Mouse (Mus musculus): ENCODE data around the gene 2010300C02Rik.
"Not testable (repeated sequence)": the region's sequence is repeated elsewhere in the genome, so short reads cannot be mapped to it uniquely, and the experiment has no call there.

2010300C02Rik gene

GRCm38 (mm10) chr1:37619542-37619941 is 100.3 kb downstream of the 2010300C02Rik start:
- no peak for DNase-seq

DNA sequence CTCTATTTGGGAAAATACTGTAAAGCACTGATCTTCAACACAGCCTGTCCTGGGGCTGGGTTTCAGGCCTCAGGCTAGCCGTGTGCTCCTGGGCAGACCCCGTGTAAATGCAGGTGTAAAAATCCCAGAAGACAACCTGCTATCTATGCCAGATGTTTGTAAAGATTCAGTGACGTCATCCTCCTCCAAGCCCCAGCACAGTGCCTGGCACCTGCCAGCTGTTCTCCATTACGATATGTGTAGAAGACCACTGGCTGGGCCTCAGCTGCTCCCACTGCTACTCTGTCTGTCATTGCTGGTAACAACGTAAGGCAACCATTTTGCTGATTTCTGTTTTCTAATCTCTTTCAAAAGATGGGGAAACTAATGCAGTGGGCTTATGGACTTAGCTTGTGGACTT is 102.8 kb downstream of the 2010300C02Rik start:
- peak; percentile 56 for DNase-seq

DNA sequence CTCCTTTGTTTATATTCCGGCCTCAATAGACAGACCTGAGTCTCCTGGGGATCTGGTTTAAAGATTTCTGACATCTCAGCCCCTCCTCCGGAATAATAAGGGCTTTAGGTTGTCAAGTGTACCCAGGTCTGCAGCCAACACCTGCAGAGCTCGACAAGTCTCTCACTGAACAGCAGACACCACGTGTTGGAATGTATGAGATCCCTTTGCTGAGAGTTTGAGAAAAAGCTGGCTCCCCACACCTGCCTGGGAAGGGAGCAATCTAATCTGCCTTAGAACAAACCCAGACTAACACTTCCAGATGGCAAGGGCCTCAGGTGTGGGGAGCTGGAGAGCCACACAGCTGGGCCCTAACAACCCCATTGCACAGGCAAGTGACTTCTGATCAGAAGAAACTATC is 103.3 kb downstream of the 2010300C02Rik start:
- peak; percentile 72 for DNase-seq

DNA sequence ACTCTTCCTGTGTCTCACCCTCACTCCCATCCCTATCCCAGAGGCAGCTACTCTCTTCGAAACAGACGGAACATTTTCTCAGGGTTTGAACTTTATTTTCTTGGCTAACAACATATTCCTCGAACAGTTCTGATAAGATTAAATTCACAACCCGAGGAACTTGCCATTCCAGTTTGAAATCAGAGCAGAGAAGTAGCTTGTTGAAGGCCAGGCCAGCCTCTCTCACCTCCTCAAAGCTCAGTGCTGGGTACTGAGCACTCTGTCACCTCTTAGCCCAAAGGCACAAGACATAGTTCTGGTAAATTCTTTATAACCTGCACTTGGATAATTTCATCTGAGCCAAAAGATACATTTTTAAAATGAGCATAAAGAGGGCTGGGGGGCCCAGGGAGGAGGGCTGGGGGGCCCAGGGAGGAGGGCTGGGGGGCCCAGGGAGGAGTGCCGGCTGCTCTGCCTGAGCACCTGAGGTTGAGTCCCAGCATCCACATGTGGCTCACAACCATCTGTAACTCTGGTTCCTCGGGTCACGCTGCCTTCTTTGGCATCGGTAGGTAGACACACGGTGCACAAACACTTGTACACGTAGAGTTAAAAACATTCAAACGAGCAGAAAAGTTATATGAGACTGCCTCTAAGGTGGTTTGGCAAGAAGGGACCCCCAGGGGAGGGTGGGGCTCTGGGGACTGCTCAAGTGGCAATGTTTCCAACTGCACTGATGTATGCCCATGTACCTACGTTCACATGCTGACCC is 104.4 kb downstream of the 2010300C02Rik start:
- peak; percentile 55 for DNase-seq

DNA sequence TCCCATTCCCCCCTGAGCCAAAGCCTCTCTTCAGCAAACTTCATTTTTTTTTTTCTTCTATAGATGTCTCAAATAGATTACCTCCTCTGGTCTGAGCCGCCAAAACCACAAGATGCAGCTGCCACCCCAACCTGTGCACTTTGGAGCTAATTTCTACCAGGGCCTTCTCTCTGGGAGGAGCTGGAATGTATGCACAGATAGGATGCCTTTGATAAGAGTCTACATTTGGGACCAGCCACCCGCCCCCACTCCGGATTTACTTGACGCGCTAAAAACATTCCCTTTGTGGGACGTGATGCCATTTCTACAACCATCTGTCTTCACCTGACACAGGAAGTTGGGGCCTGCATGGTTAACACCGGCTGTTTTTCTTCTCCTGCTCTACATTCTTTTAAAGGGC is 105.0 kb downstream of the 2010300C02Rik start:
- peak; percentile 78 for DNase-seq

GRCm38 (mm10) chr1:37614130-37614529 is 105.8 kb downstream of the 2010300C02Rik start:
- peak; percentile 70 for DNase-seq

- no peak for DNase-seq
These were observed 108.9 kb downstream of the 2010300C02Rik start for GRCm38 (mm10) chr1:37611032-37611431.

DNA sequence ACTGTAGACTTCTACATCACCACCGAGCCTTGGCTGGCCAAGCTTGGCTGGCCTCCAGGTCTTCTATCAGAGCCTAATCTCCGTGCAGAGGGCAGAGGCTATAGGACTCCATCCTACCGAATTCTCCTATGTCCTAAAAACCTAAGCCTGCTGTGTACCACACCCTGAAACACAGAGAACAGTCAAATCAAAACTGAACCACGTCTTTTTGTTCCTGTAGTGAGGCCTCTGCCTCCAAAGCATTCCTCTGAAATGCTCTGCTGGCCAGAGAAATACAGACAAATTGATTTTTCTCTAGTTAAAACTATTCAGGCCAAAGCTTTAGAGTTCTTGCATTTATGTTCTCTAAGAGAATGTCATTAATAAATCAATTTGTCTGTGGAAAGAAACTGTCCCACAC is 109.6 kb downstream of the 2010300C02Rik start:
- DNase-seq: no peak

DNA sequence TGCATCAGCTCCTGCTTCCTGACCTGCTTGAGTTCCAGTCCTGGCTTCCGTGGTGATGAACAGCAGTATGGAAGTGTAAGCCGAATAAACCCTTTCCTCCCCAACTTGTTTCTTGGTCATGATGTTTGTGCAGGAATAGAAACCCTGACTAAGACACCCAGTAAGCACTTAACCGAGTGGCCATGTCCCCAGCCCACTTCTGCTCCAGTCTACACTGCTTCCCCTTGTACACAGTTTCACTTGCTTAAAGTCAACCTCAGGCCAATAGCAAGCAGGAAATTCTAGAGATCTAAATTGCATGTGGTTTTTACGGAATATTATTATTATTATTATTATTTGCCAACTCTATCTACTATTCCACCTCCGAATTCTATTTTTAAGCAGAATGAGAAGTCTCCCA is 114.2 kb downstream of the 2010300C02Rik start:
- DNase-seq: not testable (repeated sequence)

DNA sequence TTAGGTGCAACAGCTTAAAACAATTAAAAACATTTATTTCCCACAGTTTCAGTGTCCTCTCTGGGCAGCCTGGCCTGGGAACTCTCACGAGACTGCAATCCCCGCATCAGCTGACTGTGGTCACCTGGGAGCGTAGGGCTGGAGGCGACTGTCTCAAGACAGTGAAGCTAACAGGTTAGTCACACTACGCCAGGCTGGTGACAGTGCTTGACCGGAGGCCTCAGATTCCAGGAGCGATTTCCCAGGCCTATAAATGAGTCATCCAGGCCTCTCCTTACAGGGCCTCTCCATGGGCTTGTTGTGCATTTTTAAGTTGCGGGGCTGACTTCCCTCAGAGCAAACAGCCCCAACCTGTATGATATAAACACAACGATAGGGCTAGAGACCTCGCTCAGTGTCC is 116.7 kb downstream of the 2010300C02Rik start:
- no peak for DNase-seq

DNA sequence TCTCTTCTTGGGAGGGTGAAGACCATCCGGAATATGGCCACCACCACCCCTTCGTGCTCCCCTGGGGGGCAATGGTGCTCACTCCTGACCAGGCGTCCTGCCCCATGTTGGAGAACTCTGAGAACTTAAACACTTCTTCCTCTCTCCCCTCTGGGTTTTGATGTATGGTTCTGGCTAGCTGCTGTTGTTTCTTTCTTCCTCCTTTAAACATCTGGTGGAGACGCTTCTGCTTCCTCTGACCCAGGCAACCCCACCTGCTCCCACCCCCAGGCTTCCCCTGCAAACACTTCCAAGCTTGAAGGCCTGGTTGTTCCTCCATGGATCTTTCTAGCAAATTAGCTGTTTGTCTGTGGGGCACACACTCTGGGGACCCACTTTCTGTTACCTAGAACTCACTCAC is 117.6 kb downstream of the 2010300C02Rik start:
- peak; percentile 32 for DNase-seq

DNA sequence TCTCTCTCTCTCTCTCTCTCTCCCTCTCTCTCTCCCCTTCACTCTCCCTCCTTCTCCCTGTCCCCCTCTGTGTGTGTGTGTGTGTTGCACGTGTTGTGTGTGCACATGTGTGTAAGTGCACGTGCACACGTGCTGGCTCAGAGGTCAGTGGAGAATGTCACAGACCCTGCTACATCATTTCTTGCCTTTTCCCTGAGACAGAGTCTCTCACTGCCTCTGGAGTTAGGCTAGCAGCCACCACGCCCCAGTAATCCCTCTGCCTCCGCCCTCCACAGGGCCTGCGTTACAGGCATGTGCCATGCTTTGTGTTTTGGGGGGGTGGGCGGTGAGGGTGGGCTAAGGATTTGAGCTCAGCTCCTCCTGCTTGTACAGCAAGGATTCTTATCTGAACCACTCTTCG is 118.4 kb downstream of the 2010300C02Rik start:
- no peak for DNase-seq

GRCm38 (mm10) chr1:37600640-37601175 is 119.2 kb downstream of the 2010300C02Rik start:
- no peak for DNase-seq

DNA sequence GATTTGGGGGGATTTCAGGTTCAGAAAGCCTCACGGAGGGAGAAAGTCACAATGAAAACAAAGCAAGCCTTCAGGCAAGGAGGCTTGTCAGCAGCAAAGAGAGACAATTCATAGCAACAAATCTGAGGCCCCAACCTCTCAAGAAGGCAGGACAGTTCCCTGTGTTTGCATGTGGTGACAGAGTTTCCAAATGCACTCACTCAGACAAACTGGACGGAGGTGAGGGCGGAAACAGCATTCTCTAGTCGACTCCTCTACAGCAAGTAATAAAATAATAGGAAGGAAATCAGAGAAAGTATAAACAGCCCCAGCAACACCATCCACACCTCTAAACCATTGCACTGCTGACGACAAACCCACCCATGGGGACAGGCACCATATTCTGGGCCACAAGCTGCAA is 120.9 kb downstream of the 2010300C02Rik start:
- DNase-seq: no peak

- DNase-seq: not testable (repeated sequence)
These were observed 125.1 kb downstream of the 2010300C02Rik start for GRCm38 (mm10) chr1:37594812-37595211.

GRCm38 (mm10) chr1:37585809-37586480 is 133.9 kb downstream of the 2010300C02Rik start:
- DNase-seq: peak; percentile 69

- DNase-seq: no peak
These were observed 136.0 kb downstream of the 2010300C02Rik start for GRCm38 (mm10) chr1:37583795-37584464.

DNA sequence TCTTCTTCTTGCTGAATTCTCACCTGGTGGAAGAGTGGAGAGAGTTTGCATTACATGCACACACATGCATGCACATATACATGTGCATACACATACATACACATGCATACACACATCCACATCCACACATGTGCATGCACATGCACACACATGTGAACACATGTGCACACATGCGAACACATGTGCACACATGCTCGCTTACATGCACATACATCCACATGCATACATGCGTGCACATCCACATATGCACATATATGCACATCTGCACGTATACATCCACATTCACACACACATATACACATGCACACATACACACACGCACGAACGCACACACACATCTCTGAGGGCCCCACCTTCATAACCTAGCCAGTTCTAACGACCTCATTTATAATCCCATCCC is 136.7 kb downstream of the 2010300C02Rik start:
- no peak for DNase-seq

DNA sequence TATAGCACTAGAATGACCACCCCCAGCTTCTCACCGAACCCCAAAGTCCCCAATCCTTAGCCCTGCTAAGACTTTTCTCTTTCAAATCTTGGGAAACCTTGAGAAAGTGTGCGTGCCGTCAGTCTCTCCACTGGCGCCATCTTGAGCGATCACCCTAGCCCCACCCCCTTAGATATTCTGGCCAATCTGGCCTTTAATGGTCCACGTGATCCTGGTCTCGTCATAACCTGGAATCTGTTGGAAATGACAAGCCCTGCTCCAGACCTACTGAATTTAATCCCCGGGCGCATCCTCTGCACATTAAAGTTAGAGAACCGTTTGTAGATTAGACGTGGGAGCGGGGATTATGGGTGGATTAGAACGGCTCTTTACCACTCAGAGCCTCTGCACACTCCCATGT is 140.2 kb downstream of the 2010300C02Rik start:
- DNase-seq: no peak

DNA sequence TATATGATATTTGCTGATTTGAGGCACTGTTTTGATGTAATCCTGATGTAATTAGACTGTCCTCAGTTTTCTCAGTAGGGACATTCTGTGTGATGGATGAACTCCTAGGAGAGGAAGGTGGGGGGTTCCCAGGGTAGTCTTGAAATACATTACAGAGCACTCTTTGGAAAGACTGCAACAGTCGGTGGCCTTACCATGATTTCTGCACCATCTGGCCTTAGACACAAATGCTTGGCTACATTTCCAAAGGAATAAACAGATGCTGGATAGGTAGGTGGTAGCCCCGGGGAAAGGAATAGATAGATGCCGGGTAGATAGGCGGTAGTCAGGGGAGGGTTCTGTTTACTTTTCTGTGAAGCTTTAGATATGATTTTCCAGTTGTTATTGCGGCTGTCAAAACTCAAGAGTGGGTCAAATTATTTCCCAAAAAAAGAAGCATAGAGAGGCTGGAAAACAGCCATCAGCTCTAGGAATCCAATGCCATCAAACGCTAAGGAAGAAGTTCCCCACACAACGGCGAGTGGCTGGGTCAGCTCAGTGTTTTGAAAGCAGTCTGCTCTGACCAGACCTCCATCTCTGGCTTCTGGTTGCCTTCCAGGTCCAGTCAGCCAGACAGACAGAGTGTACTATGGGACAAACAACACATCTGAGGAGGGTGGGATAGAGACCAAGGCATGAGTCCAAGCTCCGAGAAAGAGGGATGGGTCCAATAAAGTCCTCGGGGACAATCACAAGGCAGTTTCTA is 147.2 kb downstream of the 2010300C02Rik start:
- DNase-seq: no peak

DNA sequence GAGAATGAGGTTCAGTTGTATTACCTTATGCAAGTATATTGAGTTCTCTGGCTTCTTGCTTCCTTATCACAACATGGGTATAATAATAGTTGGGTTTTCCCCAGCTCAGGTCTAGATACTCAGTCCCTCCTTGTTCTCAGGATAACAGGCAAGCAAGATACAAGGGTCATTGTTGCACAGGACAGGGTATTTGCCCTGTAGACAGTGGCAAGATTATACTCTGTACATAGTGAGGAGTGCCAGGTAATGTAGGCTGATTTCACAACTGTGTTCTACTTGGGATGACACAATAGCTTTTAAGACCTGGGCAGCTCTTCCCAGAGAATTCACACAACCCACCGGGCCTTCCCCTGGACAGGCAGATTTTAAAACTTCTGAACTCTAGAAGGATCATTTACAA is 151.5 kb downstream of the 2010300C02Rik start:
- DNase-seq: no peak

- DNase-seq: no peak
These were observed 153.1 kb downstream of the 2010300C02Rik start for GRCm38 (mm10) chr1:37566754-37567153.

DNA sequence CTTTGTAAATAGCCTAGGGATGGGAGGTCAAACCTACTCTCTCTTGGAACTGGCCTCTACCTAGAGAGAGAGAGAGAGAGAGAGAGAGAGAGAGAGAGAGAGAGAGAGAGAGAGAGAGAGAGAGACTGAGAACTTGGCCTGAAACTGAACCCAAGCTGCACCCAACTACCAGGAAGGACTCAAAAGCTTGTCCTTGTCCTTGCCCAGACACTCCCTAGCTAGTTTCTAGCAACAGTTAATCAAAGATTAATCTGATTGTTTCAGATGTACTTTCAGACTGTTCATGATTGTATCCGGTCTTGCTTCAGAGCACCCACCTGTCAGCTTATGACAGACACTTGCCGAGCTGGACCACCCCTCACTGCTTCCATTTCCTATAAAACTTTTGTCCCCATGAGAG is 153.5 kb downstream of the 2010300C02Rik start:
- no peak for DNase-seq
